Mouse (Mus musculus) right cerebral cortex, postnatal 4 days (tissue): ENCODE measurements around the gene Csnk1e.

ENCODE experiments used
- DNase-seq: peaks from one replicate; pipeline ENCODE4 v3.0.0-alpha.2; 2022

Csnk1e gene

DNA sequence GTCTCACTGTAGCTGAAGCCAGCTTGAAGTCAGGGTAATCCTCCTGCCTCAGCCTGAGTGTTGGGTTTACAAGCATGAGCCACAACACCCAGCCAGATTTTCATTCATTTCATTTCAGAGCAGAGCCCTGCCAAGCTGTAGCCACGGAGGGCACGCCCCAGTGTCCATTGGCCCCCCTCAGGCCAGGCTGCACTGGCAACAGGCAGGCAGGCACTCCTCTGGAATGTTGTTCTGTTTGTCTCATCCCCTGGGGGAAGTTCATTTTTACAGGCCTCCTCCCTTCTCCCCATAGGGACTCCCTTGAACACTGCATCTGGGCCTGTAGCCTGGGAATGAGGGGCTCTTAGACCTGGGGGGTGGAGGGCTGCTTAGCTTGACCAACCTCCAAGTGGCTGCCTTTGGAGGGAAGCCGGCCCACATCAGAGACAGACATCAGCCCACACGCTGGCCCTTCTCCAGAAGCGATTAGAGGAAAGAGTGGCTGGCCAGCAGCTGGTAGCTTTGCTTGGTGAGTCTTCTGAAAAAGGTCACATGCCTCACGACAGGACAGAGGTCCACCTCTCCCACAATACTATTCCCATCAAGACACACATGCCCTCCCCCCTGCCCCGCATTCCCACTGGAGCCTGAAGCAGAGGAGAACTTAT lies 63.8 kb downstream of the Csnk1e start:
- DNase-seq: peak; percentile 45

DNA sequence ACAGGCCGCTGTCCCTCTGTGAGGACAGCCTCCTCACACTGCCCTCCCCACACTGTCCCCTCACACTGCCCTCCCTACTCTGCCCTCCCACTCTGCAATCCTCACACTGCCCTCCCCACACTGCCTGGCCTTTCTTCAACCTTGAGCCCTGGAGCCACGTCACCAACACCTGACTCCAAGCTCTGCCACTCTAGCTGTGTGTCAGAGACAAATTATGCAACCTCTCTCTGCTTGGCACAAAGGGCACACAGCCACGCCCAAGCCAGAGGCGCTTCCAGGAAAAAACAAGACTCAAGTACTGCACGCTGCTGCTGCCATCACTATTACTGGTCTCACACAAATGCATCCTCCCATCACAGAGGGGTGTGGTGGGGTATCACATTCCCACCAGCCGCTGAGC lies 64.9 kb downstream of the Csnk1e start:
- no peak for DNase-seq

DNA sequence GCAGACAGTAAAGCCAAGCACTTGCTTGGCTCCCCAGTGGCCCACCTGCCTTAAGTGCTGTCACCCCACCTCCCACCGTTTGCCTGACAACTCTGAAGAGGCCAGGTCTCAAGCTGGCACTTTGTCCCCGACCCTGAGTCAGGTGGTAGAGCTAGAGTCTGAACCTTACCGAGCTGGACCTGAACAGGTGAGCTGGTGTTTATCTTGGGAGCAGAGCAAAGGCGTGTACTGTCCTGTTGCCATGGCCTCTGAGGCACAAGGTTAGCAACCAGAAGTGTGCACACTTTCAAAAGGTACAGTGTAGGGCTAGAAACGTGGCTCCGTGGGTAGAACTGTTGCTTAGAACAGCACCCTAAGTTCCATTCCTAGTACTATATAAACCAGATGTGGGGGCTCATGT lies 67.2 kb downstream of the Csnk1e start:
- no peak for DNase-seq

DNA sequence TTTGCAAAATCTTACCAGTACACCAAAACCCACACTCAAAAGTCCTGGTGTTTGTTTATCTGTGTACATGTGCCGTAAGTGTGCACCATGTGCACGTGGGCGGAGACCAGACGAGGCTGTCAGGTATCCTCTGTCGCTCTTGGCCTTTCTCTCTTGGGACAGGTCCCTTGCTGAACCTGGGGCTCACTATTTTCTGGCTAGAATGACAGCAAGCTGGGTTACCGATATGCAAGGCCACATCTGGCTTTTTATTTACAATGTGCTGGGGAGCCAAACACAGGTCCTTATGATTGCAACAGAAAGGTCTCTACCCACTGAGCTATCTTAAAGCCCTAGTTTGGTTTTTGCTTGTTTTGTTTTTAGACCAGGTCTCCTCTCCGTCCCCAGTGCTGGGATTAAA lies 67.8 kb downstream of the Csnk1e start:
- no peak for DNase-seq

DNA sequence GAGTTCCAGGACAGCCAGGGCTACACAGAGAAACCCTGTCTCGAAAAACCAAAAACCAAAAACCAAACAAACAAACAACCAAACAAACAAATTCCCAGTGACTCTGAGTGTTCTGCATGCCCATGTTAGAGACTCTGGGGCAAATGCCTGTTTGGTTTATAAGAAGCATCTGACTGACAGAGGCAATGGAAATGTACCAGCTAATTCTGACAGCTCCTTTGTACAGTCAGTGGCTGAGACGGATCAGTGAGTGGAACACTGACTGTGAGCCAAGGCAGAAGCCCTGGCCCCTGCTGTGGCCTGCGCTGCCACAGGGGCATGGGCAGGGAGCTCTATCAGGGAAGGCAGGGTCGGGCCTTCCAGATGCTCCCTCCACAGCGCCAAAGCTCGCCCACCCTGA lies 68.3 kb downstream of the Csnk1e start:
- DNase-seq: no peak

DNA sequence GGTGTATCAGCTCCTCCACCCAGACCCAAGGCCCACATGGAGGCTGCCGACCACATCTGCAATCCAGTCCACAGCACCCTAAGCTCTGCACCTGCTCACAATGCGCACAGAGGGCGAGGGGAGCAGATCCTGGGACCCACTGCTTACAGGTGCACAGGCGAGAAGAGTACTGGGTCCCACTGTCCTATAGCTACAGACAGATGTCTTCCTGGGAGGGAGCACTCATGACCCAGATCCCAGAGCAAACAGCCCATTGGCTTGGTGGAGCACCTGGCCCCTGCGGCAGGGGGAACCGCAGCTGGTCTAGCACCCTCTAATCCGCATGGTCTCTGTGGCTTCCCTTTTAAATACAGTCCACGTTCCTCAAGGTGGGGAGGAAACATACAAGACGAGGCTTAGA lies 73.7 kb downstream of the Csnk1e start:
- no peak for DNase-seq

DNA sequence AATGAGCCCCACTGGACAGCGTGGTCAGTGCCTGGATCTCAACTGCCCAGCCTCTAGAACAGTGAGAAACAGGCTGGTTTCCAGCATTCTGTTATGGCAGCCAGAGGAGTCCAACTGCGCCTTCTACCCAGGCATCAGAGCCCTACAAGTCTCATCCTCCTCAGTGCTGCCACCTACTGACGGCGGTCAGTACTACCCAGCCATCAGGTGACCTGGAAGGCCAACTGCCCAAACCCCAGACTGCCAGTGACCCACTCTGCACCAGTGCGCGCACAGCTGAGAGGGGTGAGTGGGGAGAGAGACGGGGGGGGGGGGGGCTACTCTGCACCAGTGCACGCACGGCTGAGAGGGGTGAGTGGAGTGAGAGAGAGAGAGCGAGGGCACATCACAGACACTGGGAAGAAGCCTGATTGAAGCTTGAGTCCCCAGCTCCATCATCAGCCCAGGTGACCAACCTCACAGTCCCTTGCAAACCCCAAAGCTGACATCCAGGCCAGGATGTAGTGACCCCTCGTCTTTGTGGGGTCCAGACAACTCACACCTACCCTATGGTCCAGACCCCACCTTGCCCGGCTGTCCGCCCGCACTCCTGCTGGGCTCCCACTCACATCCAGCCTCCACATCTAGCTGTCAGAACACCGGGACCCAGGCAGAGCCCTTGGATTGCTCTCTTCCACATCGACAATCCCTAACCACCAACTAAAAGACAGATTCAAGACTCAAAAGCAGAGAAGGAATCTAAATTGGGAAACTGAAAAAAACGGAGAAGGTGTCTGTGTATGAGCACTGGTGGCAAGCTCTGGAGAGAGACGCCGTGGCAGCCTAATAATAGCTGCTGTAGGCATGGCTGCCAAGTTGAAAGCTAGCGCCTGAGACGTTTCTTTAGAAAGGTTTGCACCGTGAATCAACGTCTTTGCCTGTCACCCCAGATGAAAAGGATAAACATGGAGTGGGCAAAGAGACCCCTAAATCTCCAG lies 74.6 kb downstream of the Csnk1e start:
- peak; percentile 67 for DNase-seq

DNA sequence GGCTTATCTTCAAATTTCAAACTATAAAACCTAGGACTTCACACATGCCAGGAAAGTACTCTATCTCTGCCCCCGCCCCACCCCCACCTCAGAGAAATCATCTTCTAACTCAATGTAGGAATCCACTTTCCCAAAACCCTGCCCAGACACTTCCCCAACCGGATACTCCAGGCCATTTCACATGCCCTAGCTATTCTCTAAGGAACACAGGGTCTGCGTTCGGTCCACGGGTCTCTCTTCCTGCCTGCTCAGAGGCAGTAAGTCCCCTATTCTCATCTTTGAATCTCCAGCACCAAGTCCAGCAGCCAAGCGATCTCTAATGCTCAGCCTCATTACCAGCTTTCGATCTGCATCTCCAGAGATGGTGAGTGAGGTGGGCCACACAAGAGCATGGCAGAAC lies 75.7 kb downstream of the Csnk1e start:
- DNase-seq: no peak

DNA sequence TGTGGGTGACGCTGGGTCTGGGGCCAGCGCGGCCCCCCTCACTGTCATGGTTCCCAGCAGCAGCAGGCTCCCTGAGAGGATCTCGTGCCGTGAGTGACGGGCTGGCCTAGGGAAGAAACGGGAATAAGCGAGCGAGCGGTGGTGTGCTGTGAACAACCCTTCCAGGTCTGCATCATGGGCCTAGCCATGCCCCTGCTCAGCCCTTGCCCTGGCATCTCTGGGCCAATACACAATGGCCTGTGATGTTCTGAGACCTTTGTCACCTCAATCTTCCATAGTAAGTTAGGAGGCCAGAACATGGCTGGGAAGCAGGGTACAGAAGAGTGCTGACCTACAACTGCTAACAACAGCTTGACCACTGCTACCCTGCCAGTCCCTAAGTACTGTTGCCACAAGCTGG lies 76.8 kb downstream of the Csnk1e start:
- DNase-seq: no peak

DNA sequence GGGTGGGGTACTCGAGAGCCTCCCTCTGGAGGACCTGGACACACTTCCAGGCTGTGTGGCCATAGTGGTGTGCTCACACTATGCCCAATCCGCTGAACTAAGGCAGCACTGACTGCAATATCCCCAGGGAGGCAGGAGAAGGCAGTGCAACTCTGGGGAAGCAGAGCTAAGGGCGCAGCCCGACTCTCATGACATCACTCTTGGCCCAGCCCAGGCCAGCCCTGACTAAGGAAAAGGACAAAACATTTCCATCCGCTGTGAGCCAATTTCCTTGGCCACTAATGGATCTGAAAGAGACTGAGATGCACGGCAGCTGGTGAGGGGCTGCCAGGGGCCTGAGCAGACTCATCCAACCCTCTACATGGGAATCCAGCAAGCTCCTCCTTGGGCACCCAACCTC lies 77.7 kb downstream of the Csnk1e start:
- DNase-seq: no peak

DNA sequence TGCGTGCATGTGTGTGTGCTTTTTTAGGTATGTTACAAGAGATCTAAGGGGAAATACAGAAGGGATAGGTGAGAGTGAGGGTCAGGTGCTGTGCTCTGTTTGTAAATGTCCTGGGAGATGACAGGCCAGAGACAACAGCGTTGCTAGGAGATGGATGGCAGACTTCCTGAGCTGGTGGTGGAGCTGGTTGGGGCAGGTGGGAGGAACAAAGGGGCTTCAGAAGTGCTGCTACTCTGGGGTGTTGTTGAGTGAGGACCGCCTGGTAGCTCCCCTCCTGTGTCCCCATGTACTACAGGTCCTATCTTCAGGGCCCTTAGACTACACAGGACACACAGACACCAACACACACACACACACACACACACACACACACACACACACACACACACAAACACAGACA lies 80.6 kb downstream of the Csnk1e start:
- no peak for DNase-seq

DNA sequence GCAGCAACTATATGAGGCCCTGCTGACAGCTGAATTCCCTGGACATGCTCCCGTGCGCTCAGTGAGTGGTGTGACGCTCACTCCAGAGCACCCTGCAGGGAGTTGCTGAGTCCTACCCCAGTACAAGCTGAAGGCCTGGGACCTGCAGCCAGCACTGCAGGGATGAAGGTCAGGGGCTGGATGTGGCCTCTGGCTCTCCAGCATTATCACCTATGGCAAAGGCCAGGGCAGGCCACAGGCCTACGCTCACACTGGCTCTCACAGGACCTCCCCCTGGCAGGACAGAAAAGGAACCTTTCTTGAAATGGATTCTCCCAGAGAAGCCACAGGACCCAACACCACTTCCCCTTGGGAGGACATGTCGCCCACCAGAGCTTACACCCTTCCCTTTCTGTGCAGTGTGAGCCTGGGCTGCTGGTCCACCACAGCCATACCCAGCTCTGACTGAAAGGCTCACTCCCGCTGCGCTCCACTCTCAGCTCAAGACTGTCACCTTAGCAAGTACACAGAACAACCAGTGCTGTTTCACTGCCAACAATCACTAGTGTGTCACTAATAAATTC lies 85.0 kb downstream of the Csnk1e start:
- DNase-seq: no peak

DNA sequence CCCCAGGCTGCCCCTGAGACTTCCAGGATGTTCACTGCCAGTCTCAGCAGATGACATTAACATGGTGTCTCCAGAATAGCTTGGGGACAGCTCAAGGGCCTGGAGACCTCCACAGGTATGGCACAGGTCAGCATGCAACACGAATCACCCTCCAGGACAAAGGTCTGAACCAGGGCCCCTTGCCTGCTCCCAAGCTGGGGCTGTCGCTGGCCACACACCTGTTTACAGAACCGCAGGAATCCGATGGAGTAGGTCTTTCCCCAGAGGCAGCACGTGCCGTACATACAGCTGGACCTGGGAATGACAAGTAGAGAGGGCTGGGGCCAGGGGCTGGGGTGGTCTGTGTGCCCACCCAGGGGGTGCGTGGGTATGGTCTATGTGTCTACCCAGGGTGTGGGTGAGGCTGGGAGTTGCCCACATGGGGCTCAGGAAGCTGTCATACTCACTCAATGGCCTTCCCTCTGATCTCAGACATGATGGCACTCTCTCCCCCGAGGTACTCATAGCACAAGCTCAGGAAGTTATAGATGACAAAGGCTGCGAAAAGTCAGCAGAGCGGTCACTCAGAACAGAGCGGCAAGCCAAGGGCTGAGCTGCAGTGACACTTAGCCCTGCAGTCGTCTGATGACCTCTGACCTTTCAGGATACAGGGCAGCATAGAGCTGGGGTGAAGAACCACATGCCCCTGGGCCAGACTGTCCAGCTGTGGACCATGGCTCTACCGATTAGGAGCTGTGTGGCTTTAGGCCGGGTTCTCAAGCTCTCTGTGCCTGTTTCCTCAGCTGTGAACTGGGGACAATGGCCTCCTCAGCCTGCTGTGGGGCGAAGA lies 85.7 kb downstream of the Csnk1e start:
- DNase-seq: no peak

DNA sequence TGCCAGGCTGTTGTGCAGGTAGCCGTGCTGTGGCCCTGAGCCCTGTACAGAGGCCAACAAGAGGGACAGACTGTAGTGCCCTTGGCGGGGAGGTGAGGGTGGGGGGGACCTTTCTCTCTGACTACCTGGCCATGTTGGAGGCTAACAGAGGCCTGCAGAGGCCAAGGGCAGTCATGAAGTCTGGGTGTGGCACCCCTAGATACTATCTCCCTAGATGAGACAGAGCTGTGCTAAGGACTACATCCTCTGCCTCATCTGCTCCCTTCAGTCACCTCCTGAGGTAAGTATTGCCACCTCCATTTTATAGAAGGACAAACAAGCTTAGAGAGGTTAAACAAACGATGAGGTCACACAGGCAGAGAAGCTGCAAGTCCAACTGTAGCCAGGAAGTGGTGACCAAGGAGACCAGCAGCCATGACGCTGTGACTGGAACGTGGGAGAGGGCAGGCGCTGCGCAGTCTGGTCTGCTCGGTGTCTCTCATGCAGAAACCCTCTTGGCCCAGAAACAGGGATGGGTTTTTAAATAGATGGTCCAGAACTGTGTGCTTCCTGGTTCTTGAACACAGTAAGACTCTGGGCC lies 86.4 kb downstream of the Csnk1e start:
- DNase-seq: no peak

DNA sequence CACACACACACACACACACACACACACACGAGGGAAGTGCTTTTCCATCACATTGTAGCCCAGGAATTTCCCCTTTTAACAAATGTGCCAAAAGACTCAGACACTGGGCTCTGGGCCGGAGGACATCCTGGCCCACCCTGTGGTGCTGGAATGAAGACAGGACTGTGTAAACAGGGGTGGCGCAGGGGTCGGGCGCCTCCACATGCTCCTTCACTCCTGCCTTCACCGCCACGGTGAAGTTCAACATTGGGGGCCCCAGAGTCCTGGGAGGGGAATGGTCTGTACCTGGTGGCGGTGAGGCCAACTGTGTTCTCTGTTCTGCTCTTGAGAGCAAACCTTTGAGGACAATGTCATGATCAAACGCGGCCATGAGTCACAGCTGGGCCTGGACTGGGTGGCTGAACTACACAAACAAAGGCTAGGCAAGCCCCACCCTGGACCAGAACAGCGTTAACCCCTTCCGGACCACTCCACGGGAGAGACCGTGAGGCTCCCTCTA lies 87.0 kb downstream of the Csnk1e start:
- no peak for DNase-seq
